Mouse (Mus musculus) MEL (cell line): ENCODE results near the gene Slc23a2. TPM values are rescaled to one million over a fixed set of nuclear protein-coding genes. Genes with fewer than 3 reads are reported as not detected.

Experiments used
- DNase-seq: peaks from one replicate; pipeline ENCODE4 v3.0.0; 2011; ENCODE audit warnings: low read depth, low spot score
- H3K27ac ChIP-seq: 2 replicates; pipeline ENCODE4 v1.5.1; 2012; ENCODE audit warnings: low read depth, mild to moderate bottlenecking, control low read depth, low read length, moderate library complexity; ENCODE audit not compliant: control insufficient read depth
- H3K27me3 ChIP-seq, 2 experiments: fragments of 150-350 bp in 1 of 2; sonication (generic) in 1 of 2; 2 replicates each; pipeline ENCODE4 v1.6.1; 2012; ENCODE audit warnings: low read length in 2 of 2, mild to moderate bottlenecking in 2 of 2, improper control_type of control experiment in 1 of 2, moderate library complexity in 1 of 2; ENCODE audit not compliant: insufficient read depth in 2 of 2, control insufficient read depth in 1 of 2
- H3K36me3 ChIP-seq, 2 experiments: 2 replicates each; pipeline ENCODE4 v1.6.1; 2012 to 2014; ENCODE audit warnings: low read length in 2 of 2, improper control_type of control experiment in 1 of 2, inconsistent platforms in 1 of 2, mild to moderate bottlenecking in 1 of 2; ENCODE audit not compliant: insufficient read depth in 2 of 2, control insufficient read depth in 1 of 2
- H3K4me1 ChIP-seq, 2 experiments: fragments of 150-350 bp in 1 of 2; sonication (generic) in 1 of 2; 2 replicates each; pipeline ENCODE4 v1.6.1; 2012; ENCODE audit warnings: low read length in 2 of 2, improper control_type of control experiment in 1 of 2, mild to moderate bottlenecking in 1 of 2; ENCODE audit not compliant: insufficient read depth in 2 of 2, control insufficient read depth in 1 of 2
- H3K4me3 ChIP-seq, 2 experiments: fragments of 150-350 bp in 1 of 2; sonication (generic) in 1 of 2; 2 replicates each; pipeline ENCODE4 v1.5.1; 2012; ENCODE audit warnings: low read depth in 2 of 2, low read length in 2 of 2, mild to moderate bottlenecking in 2 of 2, moderate library complexity in 2 of 2, control low read depth in 1 of 2, improper control_type of control experiment in 1 of 2; ENCODE audit not compliant: control insufficient read depth in 1 of 2, insufficient read depth in 1 of 2
- H3K79me2 ChIP-seq: 2 replicates; pipeline ENCODE4 v1.6.1; 2012; ENCODE audit warnings: mild to moderate bottlenecking, low read length, moderate library complexity; ENCODE audit not compliant: control insufficient read depth, poor library complexity, insufficient read depth
- H3K9ac ChIP-seq: 2 replicates; pipeline ENCODE4 v1.6.1; 2012; ENCODE audit warnings: low read depth, mild to moderate bottlenecking, control low read depth, low read length, moderate library complexity; ENCODE audit not compliant: control insufficient read depth, poor library complexity, severe bottlenecking
- H3K9me3 ChIP-seq: fragments of 150-350 bp; sonication (generic); replicated peaks from 2 replicates; pipeline ENCODE4 v1.6.1; 2012; ENCODE audit warnings: mild to moderate bottlenecking, low read length, improper control_type of control experiment, moderate library complexity; ENCODE audit not compliant: insufficient read depth
- CHD2 ChIP-seq: IDR thresholded peaks from 2 replicates; pipeline ENCODE4 v1.6.1; 2011; ENCODE audit warnings: low read length, improper control_type of control experiment
- ELF1 ChIP-seq: IDR thresholded peaks from 2 replicates; pipeline ENCODE4 v1.6.1; 2014; ENCODE audit warnings: low read depth, mild to moderate bottlenecking, inconsistent platforms, low read length, improper control_type of control experiment, moderate library complexity
- ETS1 ChIP-seq: IDR thresholded peaks from 2 replicates; pipeline ENCODE4 v1.6.1; 2012; ENCODE audit warnings: low read depth, mild to moderate bottlenecking, inconsistent platforms, low read length, improper control_type of control experiment, moderate library complexity
- GABPA ChIP-seq: IDR thresholded peaks from 2 replicates; pipeline ENCODE4 v1.6.1; 2012; ENCODE audit warnings: low read depth, mild to moderate bottlenecking, inconsistent platforms, low read length, improper control_type of control experiment, moderate library complexity
- GATA1 ChIP-seq: IDR thresholded peaks from 2 replicates; pipeline ENCODE4 v1.6.1; 2011; ENCODE audit warnings: low read depth, low read length, improper control_type of control experiment
- HCFC1 ChIP-seq: IDR thresholded peaks from 2 replicates; pipeline ENCODE4 v1.6.1; 2012; ENCODE audit warnings: low read depth, mild to moderate bottlenecking, inconsistent platforms, low read length, improper control_type of control experiment, moderate library complexity
- MAX ChIP-seq: IDR thresholded peaks from 2 replicates; pipeline ENCODE4 v1.6.1; 2011; ENCODE audit warnings: low read length, improper control_type of control experiment
- MEF2A ChIP-seq: IDR thresholded peaks from 2 replicates; pipeline ENCODE4 v1.6.1; 2014; ENCODE audit warnings: low read depth, mild to moderate bottlenecking, inconsistent platforms, low read length, improper control_type of control experiment; ENCODE audit not compliant: poor library complexity, insufficient replicate concordance, severe bottlenecking; ENCODE audit errors: extremely low read depth
- MYB ChIP-seq: IDR thresholded peaks from 2 replicates; pipeline ENCODE4 v1.6.1; 2011; ENCODE audit warnings: mild to moderate bottlenecking, low read depth, low read length, improper control_type of control experiment
- MYC ChIP-seq: IDR thresholded peaks from 2 replicates; pipeline ENCODE4 v1.6.1; 2011; ENCODE audit warnings: low read depth, mild to moderate bottlenecking, low read length, improper control_type of control experiment, moderate library complexity
- NELFE ChIP-seq: IDR thresholded peaks from 2 replicates; pipeline ENCODE4 v1.6.1; 2011; ENCODE audit warnings: low read depth, low read length, improper control_type of control experiment
- NRF1 ChIP-seq: IDR thresholded peaks from 2 replicates; pipeline ENCODE4 v1.6.1; 2014; ENCODE audit warnings: low read depth, mild to moderate bottlenecking, inconsistent platforms, low read length, improper control_type of control experiment, moderate library complexity; ENCODE audit not compliant: poor library complexity, insufficient read depth, severe bottlenecking
- POLR2A ChIP-seq, 2 experiments: IDR thresholded peaks; 2 replicates each; pipeline ENCODE4 v1.6.1; 2011 to 2012; ENCODE audit warnings: low read length in 2 of 2, mild to moderate bottlenecking in 2 of 2, control low read depth in 1 of 2, improper control_type of control experiment in 1 of 2, low read depth in 1 of 2, moderate library complexity in 1 of 2; ENCODE audit not compliant: control insufficient read depth in 1 of 2, insufficient read depth in 1 of 2, poor library complexity in 1 of 2
- POLR2AphosphoS5 ChIP-seq: IDR thresholded peaks from 2 replicates; pipeline ENCODE4 v1.6.1; 2012; ENCODE audit warnings: low read depth, borderline replicate concordance, mild to moderate bottlenecking, inconsistent platforms, low read length, moderate library complexity, mixed read lengths
- RAD21 ChIP-seq: IDR thresholded peaks from 2 replicates; pipeline ENCODE4 v1.6.1; 2011; ENCODE audit warnings: mild to moderate bottlenecking, low read depth, low read length, improper control_type of control experiment
- UBTF ChIP-seq: IDR thresholded peaks from 2 replicates; pipeline ENCODE4 v1.6.1; 2012; ENCODE audit warnings: low read depth, mild to moderate bottlenecking, inconsistent platforms, low read length, improper control_type of control experiment, moderate library complexity, borderline replicate concordance; ENCODE audit not compliant: insufficient read depth
- ZNF384 ChIP-seq: IDR thresholded peaks from 2 replicates; pipeline ENCODE4 v1.6.1; 2012; ENCODE audit warnings: low read depth, mild to moderate bottlenecking, inconsistent platforms, low read length, improper control_type of control experiment
- polyA plus RNA-seq, 2 experiments: library from polyadenylated mRNA; stranded (reverse) in 1 of 2; unstranded in 1 of 2; fragments of >175 nt in 1 of 2; fragments of >200 nt in 1 of 2; gene quantifications; 2 replicates each; pipeline versions ENCODE4 v1.2.1 to v1.2.4; 2012; ENCODE audit warnings: low replicate concordance in 2 of 2, low read depth in 1 of 2; ENCODE audit not compliant: insufficient read length in 2 of 2, insufficient read depth in 1 of 2, missing spikeins in 1 of 2
- total RNA-seq: library from RNA; depleted of rRNA; stranded (reverse); fragments of 300-350 nt; gene quantifications from 2 replicates; pipeline ENCODE4 v1.2.3, GENCODE M21; 2012

Slc23a2 gene
- total and polyA plus RNA-seq, 3 experiments, result 7.9 to 10.3 TPM; not detected in 1

DNA sequence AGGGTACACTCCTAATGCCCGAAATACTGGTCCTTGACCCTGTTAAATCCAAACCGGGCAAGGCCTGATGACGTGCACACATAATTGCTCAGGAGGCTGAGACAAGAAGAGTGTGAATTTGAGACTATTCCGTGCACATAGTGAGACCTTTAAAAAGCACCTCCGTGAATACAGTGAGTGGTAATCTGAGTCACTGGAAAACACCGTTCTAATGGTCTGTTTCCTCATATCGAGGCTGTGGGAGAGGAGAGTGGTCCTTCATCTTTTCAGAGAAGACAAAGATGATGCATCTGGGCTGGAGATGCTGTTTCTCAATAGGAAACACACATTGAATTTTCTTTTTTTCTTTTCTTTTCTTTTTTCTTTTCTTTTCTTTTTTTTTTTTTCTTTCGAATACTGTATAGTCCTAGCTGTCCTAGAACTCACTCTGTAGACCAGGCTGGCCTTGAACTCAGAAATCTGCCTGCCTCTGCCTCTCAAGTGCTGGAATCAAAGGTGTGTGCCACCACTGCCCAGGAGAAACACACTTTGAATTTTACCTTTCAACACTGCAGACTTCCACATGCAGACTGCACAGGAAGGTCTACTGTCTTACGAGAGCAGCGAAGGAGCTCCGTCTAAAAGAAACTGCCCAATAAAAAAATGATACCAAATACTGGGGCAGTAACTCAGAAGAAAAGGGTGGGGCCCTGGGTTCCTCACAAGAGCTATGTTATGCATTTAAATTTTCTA is 113.4 kb downstream of the Slc23a2 start:
- Histone ChIP-seq H3K4me1 (peaks cover 6 to 36% of the 10 kb centered on the region in 2 experiments; a peak in 3 of 4 replicates), H3K9ac (no peak overlapping the region), H3K9me3 (no peaks in the 10 kb centered on the region), H3K79me2 (no peaks in the 10 kb centered on the region), H3K36me3 (peaks cover 0 to 13% of the 10 kb centered on the region in 2 experiments; a peak in 2 of 4 replicates)
- TF ChIP-seq RAD21 (no peak), MAX (no peak), HCFC1 (no peak), NELFE (no peak), MEF2A (no peak), MYC (no peak), GATA1 (no peak), NRF1 (no peak), POLR2AphosphoS5 (no peak), GABPA (no peak), ETS1 (no peak), ZNF384 (no peak), ELF1 (no peak), UBTF (no peak), POLR2A (IDR thresholded peaks at IDR 0.05; ENCODE audit: control insufficient read depth in 1 of 2, insufficient read depth in 1 of 2, low read depth in 1 of 2, low read length in 2 of 2, poor library complexity in 1 of 2) (no peak), MYB (no peak), CHD2 (no peak)
- TF ChIP-seq, all 39 proteins: peak for 0
- Histone ChIP-seq H3K27ac (no peak overlapping the region), H3K4me3 (no peak overlapping the region), H3K27me3 (no peaks in the 10 kb centered on the region)
- no peak for DNase-seq
